Mouse (Mus musculus) hindbrain, embryonic 16.5 days (tissue): ENCODE data around the gene Spib. TPM values are rescaled to one million over a fixed set of nuclear protein-coding genes. Genes with fewer than 3 reads are reported as not detected.

Experiments used
- ATAC-seq: fragments of 200-750 bp; cut with Nextera tagmentation; 2 replicates; pipeline ENCODE4 v1.8.0; 2017; ENCODE audit warnings: moderate TSS enrichment, moderate library complexity
- H3K27ac ChIP-seq: fragments of 300-500 bp; sonication (generic); 2 replicates; pipeline ENCODE4 v1.5.1; 2014; ENCODE audit warnings: low read depth, mild to moderate bottlenecking, control low read depth, low read length, moderate library complexity
- H3K27me3 ChIP-seq: fragments of 300-500 bp; sonication (generic); replicated peaks from 2 replicates; pipeline ENCODE4 v1.6.1; 2014; ENCODE audit warnings: low read length; ENCODE audit not compliant: control insufficient read depth, insufficient read depth
- H3K36me3 ChIP-seq: fragments of 300-500 bp; sonication (generic); 2 replicates; pipeline ENCODE4 v1.6.1; 2014; ENCODE audit warnings: mild to moderate bottlenecking, low read length, moderate library complexity, mixed read lengths; ENCODE audit not compliant: control insufficient read depth, insufficient read depth
- H3K4me1 ChIP-seq: fragments of 300-500 bp; sonication (generic); 2 replicates; pipeline ENCODE4 v1.6.1; 2014; ENCODE audit warnings: low read depth, low read length; ENCODE audit not compliant: control insufficient read depth, insufficient read depth
- H3K4me2 ChIP-seq: fragments of 300-500 bp; sonication (generic); 2 replicates; pipeline ENCODE4 v1.6.1; 2014; ENCODE audit warnings: mild to moderate bottlenecking, low read length, control low read depth, moderate library complexity
- H3K4me3 ChIP-seq: fragments of 300-500 bp; sonication (generic); 2 replicates; pipeline ENCODE4 v1.5.1; 2014; ENCODE audit warnings: mild to moderate bottlenecking, low read length, control low read depth, moderate library complexity
- H3K9ac ChIP-seq: fragments of 300-500 bp; sonication (generic); 2 replicates; pipeline ENCODE4 v1.6.1; 2014; ENCODE audit warnings: low read depth, mild to moderate bottlenecking, control low read depth, low read length, moderate library complexity
- H3K9me3 ChIP-seq: fragments of 300-500 bp; sonication (generic); 2 replicates; pipeline ENCODE4 v1.6.1; 2014; ENCODE audit warnings: mild to moderate bottlenecking, low read length, moderate library complexity; ENCODE audit not compliant: control insufficient read depth
- WGBS: fragments of 180-500 bp; shearing (Covaris S2); extraction: QIAGEN DNeasy Blood & Tissue Kit; methylation state at CpG from one replicate; pipeline ENCODE4 v1.1.7; 2014; 5-methylcytosine and 5-hydroxymethylcytosine counted together
- polyA plus RNA-seq: library from polyadenylated mRNA; unstranded; fragments of >200 nt; fragmentation: Nextera tagmentation; extraction: Ambion mirVana; gene quantifications from 2 replicates; pipeline ENCODE4 v1.2.1, GENCODE M21; 2015

Spib gene
- polyA plus RNA-seq, 1 experiment from 2014 or later = not detected

GRCm38 (mm10) chr7:44538756-44539624, 7.1 kb upstream of the Spib start:
- no peak overlapping the region for H3K4me3 ChIP-seq
- peaks cover 9% of the 10 kb centered on the region for H3K36me3 ChIP-seq
- no peak for ATAC-seq
- no peak overlapping the region for H3K4me2 ChIP-seq
- no peaks in the 10 kb centered on the region for H3K4me1 ChIP-seq
- no peak overlapping the region for H3K27ac ChIP-seq
- no peaks in the 10 kb centered on the region for H3K9me3 ChIP-seq
- H3K27me3 ChIP-seq = no peaks in the 10 kb centered on the region
- no peak overlapping the region for H3K9ac ChIP-seq
- WGBS = 93% methylated on average over 41 of the region's 41 CpGs

GRCm38 (mm10) chr7:44537496-44537895, 5.6 kb upstream of the Spib start:
- Histone ChIP-seq H3K4me1 (no peaks in the 10 kb centered on the region), H3K4me2 (no peak overlapping the region), H3K27ac (no peak overlapping the region), H3K36me3 (peaks cover 9% of the 10 kb centered on the region), H3K27me3 (no peaks in the 10 kb centered on the region), H3K4me3 (no peak overlapping the region), H3K9me3 (no peaks in the 10 kb centered on the region), H3K9ac (no peak overlapping the region)
- no peak for ATAC-seq
- WGBS = 90% methylated on average over 13 of the region's 13 CpGs

DNA sequence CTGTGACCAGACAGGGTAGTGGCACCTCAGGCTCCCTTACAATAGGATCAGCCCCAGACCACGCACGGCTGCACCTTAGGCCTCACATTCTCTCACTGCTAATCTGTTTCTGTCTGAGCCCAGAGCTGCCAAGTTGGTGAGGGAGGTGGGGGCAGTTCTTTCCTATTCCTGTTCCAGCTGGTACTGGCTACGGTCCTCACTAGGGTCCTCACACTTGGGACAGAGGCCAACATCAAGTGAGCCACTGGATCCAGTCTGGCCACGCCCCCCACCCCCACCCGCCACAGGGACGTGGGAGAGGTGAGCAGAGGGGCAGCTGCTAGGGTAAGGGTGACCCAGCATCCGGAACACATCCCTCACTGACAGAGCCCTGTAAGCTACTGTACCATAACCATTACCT, 5.1 kb upstream of the Spib start:
- Histone ChIP-seq H3K27ac (no peak overlapping the region), H3K9ac (0 out of 2 replicates have a peak overlapping the region, but pooled peaks have one; percentile 3), H3K27me3 (no peaks in the 10 kb centered on the region), H3K4me2 (no peak overlapping the region), H3K9me3 (no peaks in the 10 kb centered on the region), H3K4me1 (no peaks in the 10 kb centered on the region), H3K4me3 (no peak overlapping the region), H3K36me3 (peaks cover 9% of the 10 kb centered on the region)
- WGBS = 78% methylated on average over 7 of the region's 7 CpGs
- no peak for ATAC-seq

- WGBS = 77% methylated on average over 6 of the region's 6 CpGs
- ATAC-seq = no peak
These were observed 4.7 kb upstream of the Spib start for GRCm38 (mm10) chr7:44536590-44536968.

GRCm38 (mm10) chr7:44535657-44536589, 4.1 kb upstream of the Spib start:
- H3K27ac ChIP-seq = no peak overlapping the region
- peaks cover 9% of the 10 kb centered on the region for H3K36me3 ChIP-seq
- ATAC-seq = no peak
- whole genome bisulfite sequencing = 94% methylated on average over 27 of the region's 27 CpGs
- H3K4me1 ChIP-seq = no peaks in the 10 kb centered on the region
- no peaks in the 10 kb centered on the region for H3K27me3 ChIP-seq
- no peak overlapping the region for H3K4me3 ChIP-seq
- H3K4me2 ChIP-seq = no peak overlapping the region
- no peaks in the 10 kb centered on the region for H3K9me3 ChIP-seq
- H3K9ac ChIP-seq = peak overlapping the region; percentile 13; the same call in 1 of the 2 replicates

More at GRCm38 (mm10) chr7:44536590-44536968, 4.7 kb upstream of the Spib start:
- no peak overlapping the region for H3K4me2 ChIP-seq
- no peak overlapping the region for H3K4me3 ChIP-seq
- no peaks in the 10 kb centered on the region for H3K27me3 ChIP-seq
- no peaks in the 10 kb centered on the region for H3K4me1 ChIP-seq
- no peak overlapping the region for H3K27ac ChIP-seq
- 0 out of 2 replicates have a peak overlapping the region, but pooled peaks have one; percentile 3 for H3K9ac ChIP-seq
- peaks cover 9% of the 10 kb centered on the region for H3K36me3 ChIP-seq
- H3K9me3 ChIP-seq = no peaks in the 10 kb centered on the region

DNA sequence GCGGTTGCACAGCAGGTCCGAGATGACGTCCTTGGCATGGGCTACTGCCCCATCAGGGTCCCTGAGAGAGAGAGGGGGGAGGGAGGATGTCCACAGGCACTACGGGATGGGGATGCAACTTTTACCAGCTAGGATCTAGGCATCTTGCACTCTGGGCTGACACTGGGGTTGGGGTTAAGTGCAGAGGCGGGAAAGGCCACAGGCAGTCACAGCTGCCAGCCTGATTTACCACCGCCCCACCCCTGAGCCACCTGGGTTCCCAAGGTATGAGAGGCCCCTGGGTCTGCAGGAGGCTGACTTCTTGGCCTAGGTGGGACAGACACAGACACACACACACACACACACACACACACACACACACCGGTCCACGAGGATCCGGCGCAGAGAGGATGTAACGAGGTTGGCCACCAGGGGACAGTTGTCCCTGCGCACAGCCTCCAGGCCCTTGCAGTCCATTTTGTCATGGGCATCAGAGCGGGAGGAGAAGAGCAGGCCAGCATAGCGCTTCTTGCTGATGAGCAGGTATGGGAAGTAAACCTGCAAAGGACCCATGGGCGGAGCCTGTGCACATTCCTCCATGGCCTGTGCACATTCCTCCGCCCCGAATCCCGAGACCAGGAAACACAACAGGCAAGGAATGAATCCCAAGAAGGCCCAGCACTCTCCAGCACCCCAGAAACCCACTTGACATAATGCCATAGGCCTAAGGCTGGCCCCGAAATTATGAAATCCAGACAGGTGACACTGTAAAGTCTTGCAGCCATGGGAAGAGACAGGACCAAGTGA, 3.0 kb upstream of the Spib start:
- H3K9ac ChIP-seq = no peak overlapping the region
- H3K27me3 ChIP-seq = no peaks in the 10 kb centered on the region
- H3K36me3 ChIP-seq = peaks cover 3% of the 10 kb centered on the region; the same call in 1 of the 2 replicates
- H3K4me1 ChIP-seq = no peaks in the 10 kb centered on the region
- no peak overlapping the region for H3K4me3 ChIP-seq
- ATAC-seq = no peak
- H3K4me2 ChIP-seq = no peak overlapping the region
- no peaks in the 10 kb centered on the region for H3K9me3 ChIP-seq
- WGBS = 85% methylated on average over 19 of the region's 19 CpGs
- H3K27ac ChIP-seq = no peak overlapping the region

DNA sequence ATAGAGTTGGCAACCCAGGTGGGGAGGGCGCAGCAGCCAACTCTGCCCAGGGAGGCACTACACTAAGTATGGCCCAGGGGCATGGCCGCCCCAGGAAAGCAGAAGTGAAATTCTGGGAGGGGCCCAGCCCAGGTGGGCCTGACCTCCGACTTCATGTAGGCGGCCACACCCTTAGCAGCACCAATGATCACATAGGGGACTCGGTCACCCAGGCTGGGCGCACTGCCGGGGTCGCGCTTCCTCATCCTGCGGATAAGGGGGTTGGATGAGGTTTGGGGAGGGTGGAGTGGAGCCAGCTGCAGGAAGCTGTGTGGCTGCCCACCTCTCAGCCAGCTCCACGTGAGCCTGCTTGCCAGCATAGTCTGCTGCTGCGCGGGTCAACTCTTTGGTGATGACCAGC, 2.4 kb upstream of the Spib start:
- H3K4me3 ChIP-seq = no peak overlapping the region
- H3K36me3 ChIP-seq = no peaks in the 10 kb centered on the region; the same call in 1 of the 2 replicates
- no peak overlapping the region for H3K4me2 ChIP-seq
- H3K27me3 ChIP-seq = no peaks in the 10 kb centered on the region
- ATAC-seq = no peak
- WGBS = 88% methylated on average over 13 of the region's 13 CpGs
- no peaks in the 10 kb centered on the region for H3K9me3 ChIP-seq
- no peak overlapping the region for H3K9ac ChIP-seq
- no peak overlapping the region for H3K27ac ChIP-seq
- H3K4me1 ChIP-seq = no peaks in the 10 kb centered on the region

GRCm38 (mm10) chr7:44533746-44534045, 1.8 kb upstream of the Spib start:
- 75% methylated on average over 12 of the region's 12 CpGs for WGBS

More at GRCm38 (mm10) chr7:44533746-44534045, 1.8 kb upstream of the Spib start:
- Histone ChIP-seq H3K4me1 (no peaks in the 10 kb centered on the region), H3K9me3 (no peaks in the 10 kb centered on the region), H3K27ac (no peak overlapping the region), H3K27me3 (0 out of 2 replicates have a peak, but pooled peaks cover 4% of the 10 kb centered on the region), H3K36me3 (no peaks in the 10 kb centered on the region; the same call in 1 of the 2 replicates), H3K4me2 (no peak overlapping the region), H3K4me3 (no peak overlapping the region), H3K9ac (no peak overlapping the region)
- no peak for ATAC-seq
